Mouse (Mus musculus) cortical plate, adult 2 months (tissue): ENCODE data around the gene Sytl3.
"Not testable (repeated sequence)": the region's sequence is repeated elsewhere in the genome, so short reads cannot be mapped to it uniquely, and the experiment has no call there.

Source experiments
- CTCF ChIP-seq: fragments of 200-500 bp; IDR thresholded peaks from 2 replicates; pipeline ENCODE4 v1.5.1; 2011; ENCODE audit warnings: mild to moderate bottlenecking, control low read depth, low read length; ENCODE audit not compliant: insufficient read depth; ENCODE audit errors: extremely low read depth
- POLR2A ChIP-seq: fragments of 200-500 bp; IDR thresholded peaks from 2 replicates; pipeline ENCODE4 v1.6.1; 2011; ENCODE audit warnings: mild to moderate bottlenecking, low read length, control low read depth; ENCODE audit not compliant: insufficient read depth; ENCODE audit errors: extremely low read depth

DNA sequence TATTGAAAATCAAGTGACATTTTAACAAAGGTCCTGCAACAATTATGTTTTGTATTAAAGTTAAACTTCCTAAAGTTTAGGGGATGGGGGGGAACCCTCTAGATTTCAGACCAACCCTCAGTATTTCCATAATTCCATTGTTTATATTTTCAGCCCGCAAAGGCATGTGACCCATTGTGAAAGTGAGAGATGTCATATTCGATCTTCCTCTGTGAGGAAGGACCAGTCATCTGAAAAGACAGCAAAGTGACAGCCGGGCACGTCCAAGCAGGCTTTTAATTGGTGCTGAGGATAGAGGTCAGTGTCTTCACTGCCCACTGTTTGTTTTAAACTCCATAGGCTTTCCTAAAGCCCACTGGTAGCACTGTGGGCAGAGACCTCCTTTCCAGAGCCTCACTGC, 22.8 kb downstream of the Sytl3 start:
- TF ChIP-seq CTCF, POLR2A: not testable (repeated sequence)
